Mouse (Mus musculus): ENCODE measurements around the gene Tubb2b.

DNA sequence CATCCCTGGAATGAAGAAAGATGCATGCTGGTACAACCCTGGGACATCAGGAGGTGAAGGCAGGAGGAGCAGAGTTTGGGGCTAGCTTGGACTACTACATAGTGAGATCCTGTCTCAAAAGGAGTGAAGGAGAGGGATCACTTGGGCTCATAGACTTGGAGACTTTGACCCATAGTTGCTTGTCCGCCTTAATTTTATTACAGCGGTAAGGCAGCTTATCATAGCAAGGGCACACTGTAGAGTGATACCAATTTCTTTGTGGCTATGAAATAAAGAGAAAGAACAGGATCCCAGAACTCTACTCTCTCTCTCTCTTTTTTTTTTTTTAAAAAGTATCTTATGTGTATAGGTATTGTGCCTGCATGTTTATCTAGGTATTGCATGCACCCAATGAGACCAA lies 9.7 kb downstream of the Tubb2b start:
- TF ChIP-seq CTCF (IDR thresholded peaks at IDR 0.05; ENCODE audit: insufficient read depth, low read depth, low read length) (no peak), POLR2A (IDR thresholded peaks at IDR 0.05; ENCODE audit: insufficient read depth, low read depth, low read length) (no peak)
